ENCODE assay signal across 15 mouse cellular contexts in the genomic region with DNA sequence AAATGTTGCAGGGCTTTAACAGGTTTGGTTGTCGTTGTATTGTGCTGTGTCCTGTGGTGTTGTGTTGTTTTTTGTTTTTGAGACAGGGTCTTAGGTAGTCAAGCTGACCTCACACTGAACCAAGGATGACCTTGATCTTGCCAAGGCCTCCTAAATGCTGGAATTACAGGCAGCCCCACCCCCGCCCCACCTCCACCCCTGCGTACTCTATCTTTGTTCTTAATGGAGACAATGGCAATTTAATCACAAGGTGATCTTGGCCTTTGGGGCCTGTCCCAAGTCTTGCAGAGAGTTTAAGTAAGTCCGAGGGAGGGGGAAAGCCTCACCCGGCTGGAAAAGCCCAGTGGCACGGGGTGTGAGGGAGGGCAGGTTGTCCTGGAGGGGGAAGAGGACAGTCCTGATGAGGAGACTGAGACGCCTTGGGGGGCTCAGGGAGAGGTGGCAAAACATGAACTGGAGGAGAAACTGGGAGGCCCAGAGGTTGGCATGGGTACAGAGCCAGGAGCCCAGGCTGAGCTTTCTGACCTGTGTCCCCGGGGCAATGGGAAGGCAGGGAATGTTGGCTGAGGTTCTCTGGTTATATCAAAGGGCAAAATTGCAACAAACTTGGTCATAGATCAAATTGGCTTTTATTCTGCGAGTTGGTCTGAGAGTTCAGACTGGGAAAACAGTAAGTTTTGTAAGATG. TPM values are rescaled to one million over a fixed set of nuclear protein-coding genes. Genes with fewer than 3 reads are reported as not detected.
DNase-seq lines count a peak whose midpoint lies in the region; ATAC-seq lines count a peak whose summit lies in the region.
"Had no signal": no experiment of that assay in that cellular context is flagged by ENCODE, and none has a peak within 500 bp of the region (broad histone marks: within the 10 kb centered on the region; RNA-seq: fewer than 3 reads in every experiment).

No protein-coding gene starts in this region.

- no peak overlapping the region for H3K27ac ChIP-seq in kidney, embryonic 15.5 days
- no peak overlapping the region for H3K27ac ChIP-seq in midbrain, embryonic 13.5 days
- H3K27ac ChIP-seq in midbrain, embryonic 16.5 days (ENCODE audit: low read length): no peak overlapping the region
- H3K27ac ChIP-seq: embryonic facial prominence, embryonic 15.5 days had no signal

- no peaks in the 10 kb centered on the region for H3K36me3 ChIP-seq in kidney, embryonic 15.5 days
- no peaks in the 10 kb centered on the region for H3K36me3 ChIP-seq in midbrain, embryonic 13.5 days
- no peaks in the 10 kb centered on the region for H3K36me3 ChIP-seq in midbrain, embryonic 16.5 days (ENCODE audit: control insufficient read depth, insufficient read depth, low read length)
- H3K36me3 ChIP-seq: embryonic facial prominence, embryonic 15.5 days had no signal

- no peak for ATAC-seq in kidney, embryonic 15.5 days (replicated peaks; ENCODE audit: low FRiP score)
- ATAC-seq in midbrain, embryonic 13.5 days: no peak
- ATAC-seq in midbrain, embryonic 16.5 days: no peak
- ATAC-seq: inflammation-experienced regulatory T-cells, adult 6 months had no signal

- H3K9ac ChIP-seq in kidney, embryonic 15.5 days: no peak overlapping the region
- no peak overlapping the region for H3K9ac ChIP-seq in midbrain, embryonic 13.5 days (replicated peaks)
- H3K9ac ChIP-seq in midbrain, embryonic 16.5 days (ENCODE audit: low read depth, low read length): no peak overlapping the region
- H3K9ac ChIP-seq: embryonic facial prominence, embryonic 15.5 days had no signal

- H3K4me1 ChIP-seq in kidney, embryonic 15.5 days: 0 out of 2 replicates have a peak, but pooled peaks cover 3% of the 10 kb centered on the region
- no peaks in the 10 kb centered on the region for H3K4me1 ChIP-seq in midbrain, embryonic 13.5 days (replicated peaks)
- no peaks in the 10 kb centered on the region for H3K4me1 ChIP-seq in midbrain, embryonic 16.5 days (ENCODE audit: control insufficient read depth, insufficient read depth, low read length)
- H3K4me1 ChIP-seq: embryonic facial prominence, embryonic 15.5 days; megakaryocyte, embryonic 14.5 days had no signal

- DNase-seq in kidney, adult 18-20 months: peak; percentile 82
- peak; percentile 93 for DNase-seq in ZHBTc4 (ENCODE audit: low read depth, low spot score)
- peak; percentile 93 for DNase-seq in gonadal fat pad, adult 2 months (ENCODE audit: low read depth)
- DNase-seq in ovary, postnatal 14 days (ENCODE audit: low spot score): peak; percentile 11
- DNase-seq in frontal cortex, postnatal 10 days (ENCODE audit: low spot score in 2 of 2): no peak
- DNase-seq: cerebellum, postnatal 25 days; heart, adult 18-20 months; thymus, postnatal 4 days had no signal

- H3K9me3 ChIP-seq in kidney, embryonic 15.5 days (replicated peaks): no peaks in the 10 kb centered on the region
- no peaks in the 10 kb centered on the region for H3K9me3 ChIP-seq in midbrain, embryonic 13.5 days
- no peaks in the 10 kb centered on the region for H3K9me3 ChIP-seq in midbrain, embryonic 16.5 days (replicated peaks; ENCODE audit: control insufficient read depth, low read length, poor library complexity, severe bottlenecking)
- H3K9me3 ChIP-seq: embryonic facial prominence, embryonic 15.5 days; megakaryocyte, embryonic 14.5 days had no signal

- no peak overlapping the region for H3K4me2 ChIP-seq in kidney, embryonic 15.5 days
- no peak overlapping the region for H3K4me2 ChIP-seq in midbrain, embryonic 13.5 days (replicated peaks)
- H3K4me2 ChIP-seq in midbrain, embryonic 16.5 days (ENCODE audit: low read length): no peak overlapping the region
- H3K4me2 ChIP-seq: embryonic facial prominence, embryonic 15.5 days had no signal

- no peaks in the 10 kb centered on the region for H3K27me3 ChIP-seq in kidney, embryonic 15.5 days
- H3K27me3 ChIP-seq in midbrain, embryonic 13.5 days: no peaks in the 10 kb centered on the region
- no peaks in the 10 kb centered on the region for H3K27me3 ChIP-seq in midbrain, embryonic 16.5 days (ENCODE audit: control insufficient read depth, insufficient read depth, low read depth, low read length)
- H3K27me3 ChIP-seq: embryonic facial prominence, embryonic 15.5 days had no signal

- no peak overlapping the region for H3K4me3 ChIP-seq in kidney, embryonic 15.5 days (replicated peaks)
- no peak overlapping the region for H3K4me3 ChIP-seq in midbrain, embryonic 13.5 days (replicated peaks)
- H3K4me3 ChIP-seq in midbrain, embryonic 16.5 days (ENCODE audit: low read depth, low read length): no peak overlapping the region
- H3K4me3 ChIP-seq: embryonic facial prominence, embryonic 15.5 days; megakaryocyte, embryonic 14.5 days; myocyte had no signal

- 62% methylated on average over 9 of the region's 9 CpGs for WGBS in kidney, embryonic 15.5 days
- 72% methylated on average over 9 of the region's 9 CpGs for WGBS in midbrain, embryonic 13.5 days
- WGBS in midbrain, embryonic 16.5 days: 74% methylated on average over 9 of the region's 9 CpGs

RNA-seq across cellular contexts. Expression of a gene that starts 22.9 kb away (rescaled TPM):
- 93.3 and 101 TPM in 2 replicates for polyA plus RNA-seq in kidney, embryonic 15.5 days (2015; fragmentation: Nextera tagmentation; extraction: Ambion mirVana)
- polyA plus RNA-seq in gonadal fat pad, adult 2 months (2012; rRNA removed): 47.1 and 47.3 TPM in 2 replicates
- 120 TPM in 2 replicates for polyA plus RNA-seq in midbrain, embryonic 13.5 days (2015; fragmentation: Nextera tagmentation; extraction: Ambion mirVana)
- polyA plus RNA-seq in midbrain, embryonic 16.5 days (2015; fragmentation: Nextera tagmentation; extraction: Ambion mirVana): 99.4 and 108 TPM in 2 replicates

Comparison
In these comparisons a context has a peak if more than half of its experiments do, and no peak if none do; other contexts are left out.
1. DNase-seq: peak in kidney, adult 18-20 months (single experiment), ZHBTc4 (single experiment), gonadal fat pad, adult 2 months (single experiment) and ovary, postnatal 14 days (single experiment); none in frontal cortex, postnatal 10 days (0 of 2).